Mouse (Mus musculus): ENCODE results near the gene Serpinb9b.

DNA sequence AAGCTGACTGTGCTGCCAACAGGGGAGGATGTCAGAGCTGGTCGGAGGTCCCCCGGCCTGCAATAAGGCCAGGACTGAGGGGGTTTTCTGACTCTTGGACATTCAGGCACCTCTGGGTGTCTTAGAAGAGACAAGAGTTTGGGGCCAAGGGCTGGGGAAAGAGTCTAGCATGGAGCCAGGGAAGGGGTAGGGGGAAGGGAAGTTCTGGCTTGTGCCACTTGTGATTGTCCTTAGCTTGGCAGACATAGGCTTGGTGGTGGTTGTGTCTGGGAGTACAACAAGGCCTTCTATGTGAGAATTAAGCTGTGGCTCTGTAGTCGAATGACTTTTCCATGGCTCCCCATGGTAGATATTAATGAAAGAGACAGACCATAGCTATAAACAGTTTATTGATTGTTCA lies 16.3 kb downstream of the Serpinb9b start:
- TF ChIP-seq POLR2A (IDR thresholded peaks at IDR 0.05; ENCODE audit: low read depth, low read length) = no peak
- no peak for TF ChIP-seq CTCF (conservative IDR thresholded peaks at IDR 0.05; ENCODE audit: insufficient read depth, insufficient read length, low read depth, low read length)

Measured in kidney, adult 2 months (tissue).